Mouse (Mus musculus): ENCODE measurements at regions not wholly inside any gene's neighbourhood (a gene's known extent, or its start where the extent isn't known, plus 50 kb on each side); places are given as distances from the start of the nearest gene placed in this dataset.
A peak's percentile ranks its signal among the peaks of the same experiment; 100 is the strongest.

- no peak overlapping the region for H3K4me3 ChIP-seq
- 92% methylated on average over 1 of the region's 1 CpGs for WGBS
- no peaks in the 10 kb centered on the region for H3K27me3 ChIP-seq
- no peak for ATAC-seq (replicated peaks)
- no peaks in the 10 kb centered on the region for H3K9me3 ChIP-seq
- no peak overlapping the region for H3K27ac ChIP-seq (replicated peaks)
- no peaks in the 10 kb centered on the region for H3K36me3 ChIP-seq
- H3K9ac ChIP-seq (replicated peaks), result no peak overlapping the region
- no peak overlapping the region for H3K4me2 ChIP-seq (replicated peaks)
- no peaks in the 10 kb centered on the region; the same call in 1 of the 2 replicates for H3K4me1 ChIP-seq
These were observed 164.9 kb downstream of the Mex3b start for GRCm38 (mm10) chr7:83032025-83032424.

- no peaks in the 10 kb centered on the region for H3K27me3 ChIP-seq
- no peak overlapping the region for H3K9ac ChIP-seq (replicated peaks)
- H3K9me3 ChIP-seq, result no peaks in the 10 kb centered on the region
- ATAC-seq (replicated peaks), result no peak
- H3K27ac ChIP-seq (replicated peaks), result no peak overlapping the region
- no peak overlapping the region for H3K4me3 ChIP-seq
- no peak overlapping the region for H3K4me2 ChIP-seq (replicated peaks)
- 70% methylated on average over 2 of the region's 2 CpGs for WGBS
- no peaks in the 10 kb centered on the region; the same call in 1 of the 2 replicates for H3K4me1 ChIP-seq
- no peaks in the 10 kb centered on the region for H3K36me3 ChIP-seq
These were observed 165.8 kb downstream of the Mex3b start for GRCm38 (mm10) chr7:83032924-83033323.

GRCm38 (mm10) chr7:83035190-83035589, 168.1 kb downstream of the Mex3b start:
- no peaks in the 10 kb centered on the region for H3K27me3 ChIP-seq
- no peaks in the 10 kb centered on the region for H3K36me3 ChIP-seq
- no peaks in the 10 kb centered on the region for H3K9me3 ChIP-seq
- H3K9ac ChIP-seq (replicated peaks), result no peak overlapping the region
- H3K4me3 ChIP-seq, result no peak overlapping the region
- no peak overlapping the region for H3K27ac ChIP-seq (replicated peaks)
- no peak overlapping the region for H3K4me2 ChIP-seq (replicated peaks)
- H3K4me1 ChIP-seq, result no peaks in the 10 kb centered on the region; the same call in 1 of the 2 replicates
- ATAC-seq (replicated peaks), result no peak
- 88% methylated on average over 3 of the region's 3 CpGs for WGBS

- no peaks in the 10 kb centered on the region for H3K27me3 ChIP-seq
- H3K9ac ChIP-seq (replicated peaks), result no peak overlapping the region
- no peaks in the 10 kb centered on the region; the same call in 1 of the 2 replicates for H3K4me1 ChIP-seq
- H3K27ac ChIP-seq (replicated peaks), result no peak overlapping the region
- H3K36me3 ChIP-seq, result no peaks in the 10 kb centered on the region
- ATAC-seq (replicated peaks), result no peak
- WGBS, result 20% methylated on average over 2 of the region's 2 CpGs
- no peak overlapping the region for H3K4me3 ChIP-seq
- H3K9me3 ChIP-seq, result no peaks in the 10 kb centered on the region
- no peak overlapping the region for H3K4me2 ChIP-seq (replicated peaks)
These were observed 169.3 kb downstream of the Mex3b start for GRCm38 (mm10) chr7:83036397-83036796.

- H3K27ac ChIP-seq (replicated peaks), result no peak overlapping the region
- no peaks in the 10 kb centered on the region for H3K36me3 ChIP-seq
- H3K9me3 ChIP-seq, result no peaks in the 10 kb centered on the region
- no peak overlapping the region for H3K9ac ChIP-seq (replicated peaks)
- H3K4me3 ChIP-seq, result no peak overlapping the region
- H3K4me2 ChIP-seq (replicated peaks), result no peak overlapping the region
- no peak for ATAC-seq (replicated peaks)
- 0% methylated on average over 2 of the region's 2 CpGs for WGBS
- no peaks in the 10 kb centered on the region for H3K27me3 ChIP-seq
- no peaks in the 10 kb centered on the region; the same call in 1 of the 2 replicates for H3K4me1 ChIP-seq
These were observed 170.0 kb downstream of the Mex3b start for GRCm38 (mm10) chr7:83037100-83037499.

GRCm38 (mm10) chr7:83037714-83038113, 170.6 kb downstream of the Mex3b start:
- 25% methylated on average over 2 of the region's 2 CpGs for WGBS
- no peaks in the 10 kb centered on the region for H3K9me3 ChIP-seq
- H3K4me3 ChIP-seq, result no peak overlapping the region
- no peak overlapping the region for H3K4me2 ChIP-seq (replicated peaks)
- no peaks in the 10 kb centered on the region; the same call in 1 of the 2 replicates for H3K4me1 ChIP-seq
- no peak overlapping the region for H3K27ac ChIP-seq (replicated peaks)
- H3K27me3 ChIP-seq, result no peaks in the 10 kb centered on the region
- ATAC-seq (replicated peaks), result no peak
- H3K9ac ChIP-seq (replicated peaks), result no peak overlapping the region
- H3K36me3 ChIP-seq, result no peaks in the 10 kb centered on the region

GRCm38 (mm10) chr7:83043746-83044145, 176.6 kb downstream of the Mex3b start:
- H3K36me3 ChIP-seq, result no peaks in the 10 kb centered on the region
- no peak overlapping the region for H3K4me3 ChIP-seq
- no peak for ATAC-seq (replicated peaks)
- H3K27me3 ChIP-seq, result no peaks in the 10 kb centered on the region
- no peaks in the 10 kb centered on the region for H3K9me3 ChIP-seq
- no peaks in the 10 kb centered on the region for H3K4me1 ChIP-seq
- 92% methylated on average over 3 of the region's 3 CpGs for WGBS
- H3K4me2 ChIP-seq (replicated peaks), result no peak overlapping the region
- no peak overlapping the region for H3K9ac ChIP-seq (replicated peaks)
- no peak overlapping the region for H3K27ac ChIP-seq (replicated peaks)

- no peak overlapping the region for H3K4me2 ChIP-seq (replicated peaks)
- no peak overlapping the region for H3K4me3 ChIP-seq
- no peaks in the 10 kb centered on the region for H3K27me3 ChIP-seq
- no peak overlapping the region for H3K27ac ChIP-seq (replicated peaks)
- H3K9ac ChIP-seq (replicated peaks), result no peak overlapping the region
- WGBS, result 95% methylated on average over 3 of the region's 3 CpGs
- no peaks in the 10 kb centered on the region for H3K9me3 ChIP-seq
- no peaks in the 10 kb centered on the region for H3K36me3 ChIP-seq
- no peaks in the 10 kb centered on the region for H3K4me1 ChIP-seq
- no peak for ATAC-seq (replicated peaks)
These were observed 178.1 kb downstream of the Mex3b start for GRCm38 (mm10) chr7:83045266-83045665.

GRCm38 (mm10) chr7:83050011-83050410, 182.9 kb downstream of the Mex3b start:
- Histone ChIP-seq H3K9ac (replicated peaks) (no peak overlapping the region), H3K27ac (replicated peaks) (no peak overlapping the region), H3K4me2 (replicated peaks) (no peak overlapping the region), H3K36me3 (no peaks in the 10 kb centered on the region), H3K9me3 (no peaks in the 10 kb centered on the region), H3K4me3 (no peak overlapping the region), H3K27me3 (no peaks in the 10 kb centered on the region), H3K4me1 (no peaks in the 10 kb centered on the region)
- ATAC-seq (replicated peaks), result no peak
- 21% methylated on average over 3 of the region's 3 CpGs for WGBS

GRCm38 (mm10) chr7:83050833-83051497, 183.8 kb downstream of the Mex3b start:
- no peaks in the 10 kb centered on the region for H3K4me1 ChIP-seq
- H3K9me3 ChIP-seq, result no peaks in the 10 kb centered on the region
- H3K27me3 ChIP-seq, result no peaks in the 10 kb centered on the region
- H3K4me3 ChIP-seq, result no peak overlapping the region
- no peak overlapping the region for H3K9ac ChIP-seq (replicated peaks)
- ATAC-seq (replicated peaks), result no peak
- no peaks in the 10 kb centered on the region for H3K36me3 ChIP-seq
- H3K27ac ChIP-seq (replicated peaks), result no peak overlapping the region
- 96% methylated on average over 6 of the region's 6 CpGs for WGBS
- no peak overlapping the region for H3K4me2 ChIP-seq (replicated peaks)

GRCm38 (mm10) chr7:83056101-83056935, 189.2 kb downstream of the Mex3b start:
- no peak overlapping the region for H3K4me3 ChIP-seq
- no peak overlapping the region for H3K27ac ChIP-seq (replicated peaks)
- no peaks in the 10 kb centered on the region for H3K9me3 ChIP-seq
- no peak overlapping the region for H3K9ac ChIP-seq (replicated peaks)
- peak; percentile 63; the same call in 1 of the 2 replicates for ATAC-seq (replicated peaks)
- 0 out of 2 replicates have a peak, but pooled peaks cover 7% of the 10 kb centered on the region for H3K4me1 ChIP-seq
- no peaks in the 10 kb centered on the region for H3K27me3 ChIP-seq
- no peaks in the 10 kb centered on the region for H3K36me3 ChIP-seq
- WGBS, result 84% methylated on average over 13 of the region's 13 CpGs
- no peak overlapping the region for H3K4me2 ChIP-seq (replicated peaks)

- ATAC-seq (replicated peaks), result no peak
- Histone ChIP-seq H3K9me3 (no peaks in the 10 kb centered on the region), H3K9ac (replicated peaks) (no peak overlapping the region), H3K27ac (replicated peaks) (no peak overlapping the region), H3K27me3 (no peaks in the 10 kb centered on the region), H3K4me2 (replicated peaks) (no peak overlapping the region), H3K4me3 (no peak overlapping the region), H3K4me1 (0 out of 2 replicates have a peak, but pooled peaks cover 7% of the 10 kb centered on the region), H3K36me3 (no peaks in the 10 kb centered on the region)
- WGBS, result 56% methylated on average over 3 of the region's 3 CpGs
These were observed 193.2 kb downstream of the Mex3b start for GRCm38 (mm10) chr7:83060318-83060717.
